Mouse (Mus musculus): Measurements from ENCODE around the gene Gm17581. TPM values are rescaled to one million over a fixed set of nuclear protein-coding genes. Genes with fewer than 3 reads are reported as not detected.

Gm17581 gene
- polyA plus RNA-seq, 1 experiment = not detected

DNA sequence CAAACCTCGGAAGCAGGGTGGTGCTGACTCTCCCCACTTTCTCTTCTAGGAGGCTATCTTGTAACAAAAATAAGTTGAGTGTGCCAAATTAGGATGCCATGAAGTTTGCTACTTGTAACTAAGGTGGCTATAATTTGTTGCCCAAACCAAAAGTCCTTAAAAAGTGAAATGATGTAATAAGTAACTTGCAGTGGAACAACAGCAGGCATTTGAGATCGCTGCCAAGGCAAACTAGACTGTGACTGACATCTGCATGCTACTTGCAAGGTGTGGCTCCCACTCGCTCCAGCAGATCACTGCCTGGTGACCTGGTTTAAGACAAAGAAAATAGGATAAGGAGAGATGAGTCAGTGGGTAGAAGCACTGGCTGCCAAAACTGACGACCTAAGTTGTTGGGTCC is 42.5 kb downstream of the Gm17581 start:
- TF ChIP-seq EP300 (IDR thresholded peaks at IDR 0.05; ENCODE audit: insufficient read depth, low read depth, low read length) (no peak), CTCF (IDR thresholded peaks at IDR 0.05; ENCODE audit: low read depth, low read length) (no peak), POLR2A (IDR thresholded peaks at IDR 0.05; ENCODE audit: insufficient read depth, low read length) (no peak)
- no peaks in the 10 kb centered on the region for H3K4me1 ChIP-seq (ENCODE audit: control insufficient read depth, insufficient read depth, low read length)
- H3K27ac ChIP-seq (ENCODE audit: insufficient read depth, low read length) = no peak overlapping the region
- H3K27me3 ChIP-seq (ENCODE audit: control insufficient read depth, insufficient read depth, low read length, poor library complexity, severe bottlenecking) = no peaks in the 10 kb centered on the region
- H3K36me3 ChIP-seq (ENCODE audit: control insufficient read depth, insufficient read depth, low read length, poor library complexity, severe bottlenecking) = no peaks in the 10 kb centered on the region
- H3K4me3 ChIP-seq (ENCODE audit: low read depth, low read length) = no peak overlapping the region
- H3K9ac ChIP-seq (ENCODE audit: low read depth, poor library complexity, severe bottlenecking) = no peak overlapping the region
- no peaks in the 10 kb centered on the region for H3K9me3 ChIP-seq (replicated peaks; ENCODE audit: control insufficient read depth, insufficient read depth, low read length, poor library complexity, severe bottlenecking)

DNA sequence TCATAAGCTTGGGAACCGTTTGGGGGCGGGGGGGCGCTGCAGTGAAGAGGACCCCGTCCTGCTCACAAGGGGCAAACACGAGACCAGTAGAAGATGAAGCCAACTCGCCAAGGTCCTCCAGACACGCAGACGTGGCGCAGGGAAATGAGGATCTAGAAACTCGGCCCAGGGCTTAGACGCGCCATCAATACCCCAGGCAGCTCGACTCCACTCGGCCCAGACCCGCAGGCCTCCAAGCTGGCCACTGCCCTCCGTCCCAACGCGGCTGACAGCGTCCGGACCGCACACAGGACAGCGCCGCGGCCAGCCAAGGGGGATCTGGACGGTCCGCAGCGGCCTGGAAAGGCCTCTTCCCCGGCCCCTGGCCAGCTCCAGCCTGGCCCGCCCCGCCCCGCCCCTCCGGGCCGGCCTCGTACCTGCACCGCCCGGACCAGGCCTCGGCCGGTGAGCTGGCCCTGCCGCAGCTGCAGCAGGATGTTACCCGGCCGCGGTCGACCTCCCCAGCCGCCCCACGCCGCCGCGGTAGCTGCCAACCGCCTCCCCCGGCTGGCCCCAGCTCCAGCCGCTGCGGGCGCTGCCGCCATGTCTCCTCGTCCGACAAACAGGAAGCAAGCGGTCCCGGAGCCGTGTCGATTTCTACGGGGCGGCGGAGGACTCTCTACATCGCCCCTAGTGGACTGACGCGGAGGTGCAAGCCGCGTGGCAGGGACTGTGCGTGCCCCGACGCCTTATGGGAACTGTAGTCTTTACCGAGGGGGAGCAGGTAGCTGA is 43.8 kb downstream of the Gm17581 start, which contains the start of gene Trpc4ap:
Trpc4ap (minus strand) TSS at position 662 of the 771 bp plus-strand sequence.
- no peaks in the 10 kb centered on the region for H3K36me3 ChIP-seq (ENCODE audit: control insufficient read depth, insufficient read depth, low read length, poor library complexity, severe bottlenecking)
- H3K27ac ChIP-seq (ENCODE audit: insufficient read depth, low read length) = no peak within 1 kb of the TSS
- H3K4me1 ChIP-seq (ENCODE audit: control insufficient read depth, insufficient read depth, low read length) = no peaks in the 10 kb centered on the region
- H3K27me3 ChIP-seq (ENCODE audit: control insufficient read depth, insufficient read depth, low read length, poor library complexity, severe bottlenecking) = no peaks in the 10 kb centered on the region
- TF ChIP-seq POLR2A (IDR thresholded peaks at IDR 0.05; ENCODE audit: insufficient read depth, low read length) = no peak
- peak; percentile 85 for TF ChIP-seq CTCF (IDR thresholded peaks at IDR 0.05; ENCODE audit: low read depth, low read length)
- TF ChIP-seq EP300 (IDR thresholded peaks at IDR 0.05; ENCODE audit: insufficient read depth, low read depth, low read length) = 0 out of 2 replicates have a peak, but pooled peaks have one; percentile 9
- no peaks in the 10 kb centered on the region for H3K9me3 ChIP-seq (replicated peaks; ENCODE audit: control insufficient read depth, insufficient read depth, low read length, poor library complexity, severe bottlenecking)
- peak within 1 kb of the TSS; percentile 98 for H3K4me3 ChIP-seq (ENCODE audit: low read depth, low read length)
- peak within 1 kb of the TSS; percentile 86 for H3K9ac ChIP-seq (ENCODE audit: low read depth, poor library complexity, severe bottlenecking)

- H3K27ac ChIP-seq (ENCODE audit: insufficient read depth, low read length) = no peak overlapping the region
- H3K36me3 ChIP-seq (ENCODE audit: control insufficient read depth, insufficient read depth, low read length, poor library complexity, severe bottlenecking) = no peaks in the 10 kb centered on the region
- peak overlapping the region; percentile 98 for H3K4me3 ChIP-seq (ENCODE audit: low read depth, low read length)
- no peaks in the 10 kb centered on the region for H3K4me1 ChIP-seq (ENCODE audit: control insufficient read depth, insufficient read depth, low read length)
- TF ChIP-seq EP300 (IDR thresholded peaks at IDR 0.05; ENCODE audit: insufficient read depth, low read depth, low read length) (no peak), CTCF (IDR thresholded peaks at IDR 0.05; ENCODE audit: low read depth, low read length) (no peak), POLR2A (IDR thresholded peaks at IDR 0.05; ENCODE audit: insufficient read depth, low read length) (no peak)
- no peaks in the 10 kb centered on the region for H3K9me3 ChIP-seq (replicated peaks; ENCODE audit: control insufficient read depth, insufficient read depth, low read length, poor library complexity, severe bottlenecking)
- peak overlapping the region; percentile 86 for H3K9ac ChIP-seq (ENCODE audit: low read depth, poor library complexity, severe bottlenecking)
- no peaks in the 10 kb centered on the region for H3K27me3 ChIP-seq (ENCODE audit: control insufficient read depth, insufficient read depth, low read length, poor library complexity, severe bottlenecking)
Observed at GRCm38 (mm10) chr2:155691336-155691722, 44.3 kb downstream of the Gm17581 start.

- H3K27ac ChIP-seq (ENCODE audit: insufficient read depth, low read length) = no peak overlapping the region
- H3K27me3 ChIP-seq (ENCODE audit: control insufficient read depth, insufficient read depth, low read length, poor library complexity, severe bottlenecking) = no peaks in the 10 kb centered on the region
- no peaks in the 10 kb centered on the region for H3K9me3 ChIP-seq (replicated peaks; ENCODE audit: control insufficient read depth, insufficient read depth, low read length, poor library complexity, severe bottlenecking)
- TF ChIP-seq CTCF (IDR thresholded peaks at IDR 0.05; ENCODE audit: low read depth, low read length) (no peak), POLR2A (IDR thresholded peaks at IDR 0.05; ENCODE audit: insufficient read depth, low read length) (no peak), EP300 (IDR thresholded peaks at IDR 0.05; ENCODE audit: insufficient read depth, low read depth, low read length) (no peak)
- H3K4me3 ChIP-seq (ENCODE audit: low read depth, low read length) = no peak overlapping the region
- H3K36me3 ChIP-seq (ENCODE audit: control insufficient read depth, insufficient read depth, low read length, poor library complexity, severe bottlenecking) = no peaks in the 10 kb centered on the region
- H3K4me1 ChIP-seq (ENCODE audit: control insufficient read depth, insufficient read depth, low read length) = no peaks in the 10 kb centered on the region
- no peak overlapping the region for H3K9ac ChIP-seq (ENCODE audit: low read depth, poor library complexity, severe bottlenecking)
Observed at GRCm38 (mm10) chr2:155689211-155689610, 46.5 kb downstream of the Gm17581 start.

GRCm38 (mm10) chr2:155687746-155688145 is 47.9 kb downstream of the Gm17581 start:
- TF ChIP-seq POLR2A (IDR thresholded peaks at IDR 0.05; ENCODE audit: insufficient read depth, low read length) (no peak), EP300 (IDR thresholded peaks at IDR 0.05; ENCODE audit: insufficient read depth, low read depth, low read length) (no peak), CTCF (IDR thresholded peaks at IDR 0.05; ENCODE audit: low read depth, low read length) (no peak)
- Histone ChIP-seq H3K36me3 (ENCODE audit: control insufficient read depth, insufficient read depth, low read length, poor library complexity, severe bottlenecking) (no peaks in the 10 kb centered on the region), H3K4me1 (ENCODE audit: control insufficient read depth, insufficient read depth, low read length) (no peaks in the 10 kb centered on the region), H3K27me3 (ENCODE audit: control insufficient read depth, insufficient read depth, low read length, poor library complexity, severe bottlenecking) (no peaks in the 10 kb centered on the region), H3K4me3 (ENCODE audit: low read depth, low read length) (no peak overlapping the region), H3K27ac (ENCODE audit: insufficient read depth, low read length) (no peak overlapping the region), H3K9ac (ENCODE audit: low read depth, poor library complexity, severe bottlenecking) (no peak overlapping the region), H3K9me3 (replicated peaks; ENCODE audit: control insufficient read depth, insufficient read depth, low read length, poor library complexity, severe bottlenecking) (no peaks in the 10 kb centered on the region)

GRCm38 (mm10) chr2:155686572-155686971 is 49.1 kb downstream of the Gm17581 start:
- Histone ChIP-seq H3K9ac (ENCODE audit: low read depth, poor library complexity, severe bottlenecking) (no peak overlapping the region), H3K27me3 (ENCODE audit: control insufficient read depth, insufficient read depth, low read length, poor library complexity, severe bottlenecking) (no peaks in the 10 kb centered on the region), H3K4me1 (ENCODE audit: control insufficient read depth, insufficient read depth, low read length) (no peaks in the 10 kb centered on the region), H3K9me3 (replicated peaks; ENCODE audit: control insufficient read depth, insufficient read depth, low read length, poor library complexity, severe bottlenecking) (no peaks in the 10 kb centered on the region), H3K27ac (ENCODE audit: insufficient read depth, low read length) (no peak overlapping the region), H3K36me3 (ENCODE audit: control insufficient read depth, insufficient read depth, low read length, poor library complexity, severe bottlenecking) (no peaks in the 10 kb centered on the region), H3K4me3 (ENCODE audit: low read depth, low read length) (no peak overlapping the region)
- TF ChIP-seq EP300 (IDR thresholded peaks at IDR 0.05; ENCODE audit: insufficient read depth, low read depth, low read length) (no peak), POLR2A (IDR thresholded peaks at IDR 0.05; ENCODE audit: insufficient read depth, low read length) (no peak), CTCF (IDR thresholded peaks at IDR 0.05; ENCODE audit: low read depth, low read length) (no peak)

Other genes starting within 250 kb of the Gm17581 start
- gene Acss2, start 217.9 kb downstream of the Gm17581 start, polyA plus RNA-seq (2011; ENCODE audit: insufficient read depth, insufficient read length, low read depth, missing spikeins) = 6.3 and 10.3 TPM in 2 replicates
- gene Ggt7, start 217.6 kb downstream of the Gm17581 start, polyA plus RNA-seq (2011; ENCODE audit: insufficient read depth, insufficient read length, low read depth, missing spikeins) = 1.1 and 1.4 TPM in 2 replicates
- gene Gss, start 143.1 kb downstream of the Gm17581 start, polyA plus RNA-seq (2011; ENCODE audit: insufficient read depth, insufficient read length, low read depth, missing spikeins) = 13.4 and 14.8 TPM in 2 replicates
- gene Myh7b, start 124.7 kb downstream of the Gm17581 start, polyA plus RNA-seq (2011; ENCODE audit: insufficient read depth, insufficient read length, low read depth, missing spikeins) = 0.70 and 1.0 TPM in 2 replicates
- 80.0 and 81.2 TPM in 2 replicates for gene Trpc4ap, start 43.5 kb downstream of the Gm17581 start, polyA plus RNA-seq (2011; ENCODE audit: insufficient read depth, insufficient read length, low read depth, missing spikeins)
- gene Edem2, start 6.4 kb downstream of the Gm17581 start, polyA plus RNA-seq (2011; ENCODE audit: insufficient read depth, insufficient read length, low read depth, missing spikeins) = 21.7 and 23.1 TPM in 2 replicates
- 4.7 and 6.6 TPM in 2 replicates for gene Procr, start 15.3 kb upstream of the Gm17581 start, polyA plus RNA-seq (2011; ENCODE audit: insufficient read depth, insufficient read length, low read depth, missing spikeins)
- 0.18 and 0.26 TPM in 2 replicates for gene Mmp24, start 39.5 kb upstream of the Gm17581 start, polyA plus RNA-seq (2011; ENCODE audit: insufficient read depth, insufficient read length, low read depth, missing spikeins)
- gene BC029722, start 83.6 kb upstream of the Gm17581 start, polyA plus RNA-seq (2011; ENCODE audit: insufficient read depth, insufficient read length, low read depth, missing spikeins) = 10.1 and 11.2 TPM in 2 replicates
- gene Eif6, start 91.1 kb upstream of the Gm17581 start, polyA plus RNA-seq (2011; ENCODE audit: insufficient read depth, insufficient read length, low read depth, missing spikeins) = 92.4 and 114 TPM in 2 replicates
- gene Fam83c, start 99.0 kb upstream of the Gm17581 start, polyA plus RNA-seq (2011; ENCODE audit: insufficient read depth, insufficient read length, low read depth, missing spikeins) = 0.30 and 0.50 TPM in 2 replicates
- gene Uqcc1, start 194.4 kb upstream of the Gm17581 start, polyA plus RNA-seq (2011; ENCODE audit: insufficient read depth, insufficient read length, low read depth, missing spikeins) = 65.2 and 71.2 TPM in 2 replicates
- not detected in 2 replicates for gene Gm15557, start 204.9 kb upstream of the Gm17581 start, polyA plus RNA-seq (2011; ENCODE audit: insufficient read depth, insufficient read length, low read depth, missing spikeins)
- not detected in 2 replicates for gene Gdf5, start 209.5 kb upstream of the Gm17581 start, polyA plus RNA-seq (2011; ENCODE audit: insufficient read depth, insufficient read length, low read depth, missing spikeins)
- 24.9 and 26.0 TPM in 2 replicates for gene Cep250, start 220.6 kb upstream of the Gm17581 start, polyA plus RNA-seq (2011; ENCODE audit: insufficient read depth, insufficient read length, low read depth, missing spikeins)

Data from ES-Bruce4 (cell line).